Mouse (Mus musculus): ENCODE results near the gene Mlkl.

The Mlkl gene

GRCm38 (mm10) chr8:111337890-111338347 is at the start of gene Mlkl:
Mlkl (minus strand) TSS chr8:111338177.
- DNase-seq (ENCODE audit: low spot score in 2 of 2) = peak; percentile 60 to 71

- no peak for DNase-seq (ENCODE audit: low spot score in 2 of 2)
Observed at GRCm38 (mm10) chr8:111385915-111386314, 47.9 kb upstream of the Mlkl start.

- no peak for DNase-seq (ENCODE audit: low spot score in 2 of 2)
Observed at GRCm38 (mm10) chr8:111384628-111385027, 46.7 kb upstream of the Mlkl start.

- no peak for DNase-seq (ENCODE audit: low spot score in 2 of 2)
Observed at GRCm38 (mm10) chr8:111375192-111375591, 37.2 kb upstream of the Mlkl start.

GRCm38 (mm10) chr8:111369711-111370110 is 31.7 kb upstream of the Mlkl start:
- peak; percentile 44 for DNase-seq (ENCODE audit: low spot score in 2 of 2)

GRCm38 (mm10) chr8:111367350-111367749 is 29.4 kb upstream of the Mlkl start:
- DNase-seq (ENCODE audit: low spot score in 2 of 2) = no peak

GRCm38 (mm10) chr8:111366610-111367234 is 28.7 kb upstream of the Mlkl start:
- DNase-seq (ENCODE audit: low spot score in 2 of 2) = peak; percentile 53 to 73

GRCm38 (mm10) chr8:111363489-111363888 is 25.5 kb upstream of the Mlkl start:
- no peak for DNase-seq (ENCODE audit: low spot score in 2 of 2)

GRCm38 (mm10) chr8:111360579-111361209 is 22.7 kb upstream of the Mlkl start:
- no peak for DNase-seq (ENCODE audit: low spot score in 2 of 2)

- no peak for DNase-seq (ENCODE audit: low spot score in 2 of 2)
Observed at GRCm38 (mm10) chr8:111359936-111360335, 22.0 kb upstream of the Mlkl start.

- no peak for DNase-seq (ENCODE audit: low spot score in 2 of 2)
Observed at GRCm38 (mm10) chr8:111358905-111359304, 20.9 kb upstream of the Mlkl start.

- DNase-seq (ENCODE audit: low spot score in 2 of 2) = no peak
Observed at GRCm38 (mm10) chr8:111357433-111357832, 19.5 kb upstream of the Mlkl start.

GRCm38 (mm10) chr8:111353497-111353896 is 15.5 kb upstream of the Mlkl start:
- no peak for DNase-seq (ENCODE audit: low spot score in 2 of 2)

- DNase-seq (ENCODE audit: low spot score in 2 of 2) = no peak
Observed at GRCm38 (mm10) chr8:111352289-111352688, 14.3 kb upstream of the Mlkl start.

GRCm38 (mm10) chr8:111350577-111350976 is 12.6 kb upstream of the Mlkl start:
- DNase-seq (ENCODE audit: low spot score in 2 of 2) = no peak

GRCm38 (mm10) chr8:111343225-111343624 is 5.2 kb upstream of the Mlkl start:
- DNase-seq (ENCODE audit: low spot score in 2 of 2) = peak; percentile 70 to 85

GRCm38 (mm10) chr8:111340186-111340585 is 2.2 kb upstream of the Mlkl start:
- no peak for DNase-seq (ENCODE audit: low spot score in 2 of 2)

GRCm38 (mm10) chr8:111338370-111339208 is 612 bp upstream of the Mlkl start:
- no peak for DNase-seq (ENCODE audit: low spot score in 2 of 2)

- no peak for DNase-seq (ENCODE audit: low spot score in 2 of 2)
Observed at GRCm38 (mm10) chr8:111337311-111337889, 577 bp downstream of the Mlkl start.

- DNase-seq (ENCODE audit: low spot score in 2 of 2) = no peak
Observed at GRCm38 (mm10) chr8:111336692-111337091, 1.3 kb downstream of the Mlkl start.

- no peak for DNase-seq (ENCODE audit: low spot score in 2 of 2)
Observed at GRCm38 (mm10) chr8:111325222-111325790, 12.7 kb downstream of the Mlkl start.

GRCm38 (mm10) chr8:111314729-111315128 is 23.2 kb downstream of the Mlkl start:
- no peak for DNase-seq (ENCODE audit: low spot score in 2 of 2)

Data from urinary bladder, postnatal 36 days (tissue).